Mouse (Mus musculus): ENCODE measurements around the gene Robo2. TPM values are rescaled to one million over a fixed set of nuclear protein-coding genes. Genes with fewer than 3 reads are reported as not detected.

Gene Robo2
- total and polyA plus RNA-seq, 2 experiments from 2014 or later: 1.7 to 10.6 TPM

GRCm38 (mm10) chr16:74306876-74307542 is 104.6 kb downstream of the Robo2 start:
- Histone ChIP-seq H3K4me3 (ENCODE audit: low read depth, low read length) (no peak overlapping the region), H3K4me2 (ENCODE audit: low read depth, low read length) (no peak overlapping the region), H3K9me3 (replicated peaks; ENCODE audit: control insufficient read depth, low read length) (no peaks in the 10 kb centered on the region), H3K27me3 (ENCODE audit: control insufficient read depth, insufficient read depth, low read length) (no peaks in the 10 kb centered on the region), H3K27ac (ENCODE audit: low read depth) (no peak overlapping the region), H3K9ac (replicated peaks; ENCODE audit: low read depth, low read length) (no peak overlapping the region), H3K36me3 (replicated peaks; ENCODE audit: control insufficient read depth, insufficient read depth, low read length) (no peaks in the 10 kb centered on the region), H3K4me1 (ENCODE audit: control insufficient read depth, insufficient read depth) (no peaks in the 10 kb centered on the region)
- no peak for ATAC-seq (ENCODE audit: insufficient read depth, low read depth)
- TF ChIP-seq EP300 (IDR thresholded peaks at IDR 0.05; ENCODE audit: low read depth) (no peak), CTCF (IDR thresholded peaks at IDR 0.05; ENCODE audit: low read depth) (no peak)
- WGBS: 62% methylated on average over 5 of the region's 5 CpGs
- DNase-seq (ENCODE audit: low spot score): no peak

GRCm38 (mm10) chr16:74287878-74288277 is 123.7 kb downstream of the Robo2 start:
- TF ChIP-seq CTCF (IDR thresholded peaks at IDR 0.05; ENCODE audit: low read depth): no peak
- no peak for TF ChIP-seq EP300 (IDR thresholded peaks at IDR 0.05; ENCODE audit: low read depth)
- Histone ChIP-seq H3K4me3 (ENCODE audit: low read depth, low read length) (no peak overlapping the region), H3K9ac (replicated peaks; ENCODE audit: low read depth, low read length) (no peak overlapping the region), H3K4me2 (ENCODE audit: low read depth, low read length) (no peak overlapping the region), H3K27ac (ENCODE audit: low read depth) (no peak overlapping the region), H3K9me3 (replicated peaks; ENCODE audit: control insufficient read depth, low read length) (no peaks in the 10 kb centered on the region), H3K27me3 (ENCODE audit: control insufficient read depth, insufficient read depth, low read length) (no peaks in the 10 kb centered on the region), H3K36me3 (replicated peaks; ENCODE audit: control insufficient read depth, insufficient read depth, low read length) (no peaks in the 10 kb centered on the region), H3K4me1 (ENCODE audit: control insufficient read depth, insufficient read depth) (no peaks in the 10 kb centered on the region)
- no peak for DNase-seq (ENCODE audit: low spot score)
- 78% methylated on average over 8 of the region's 8 CpGs for WGBS
- ATAC-seq (ENCODE audit: insufficient read depth, low read depth): no peak

DNA sequence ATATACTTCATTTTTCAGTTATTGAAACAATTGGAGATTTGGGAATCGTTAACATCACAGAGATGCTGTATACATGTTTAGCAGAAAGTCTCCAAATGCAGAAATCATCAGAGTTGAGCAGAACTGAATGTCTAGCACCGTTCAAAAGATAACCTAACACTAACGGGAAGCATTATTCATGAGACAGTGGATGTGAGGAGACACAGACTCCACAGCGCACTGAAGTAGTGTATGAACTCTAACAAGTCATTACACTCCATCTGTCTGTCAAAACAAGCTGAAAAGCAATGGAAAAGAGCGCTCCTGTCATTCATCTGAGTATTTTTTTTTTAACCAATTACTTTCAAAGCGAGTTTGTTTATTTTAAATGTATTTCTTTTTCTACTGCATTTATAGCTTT is 129.1 kb downstream of the Robo2 start:
- H3K9ac ChIP-seq (replicated peaks; ENCODE audit: low read depth, low read length): no peak overlapping the region
- no peaks in the 10 kb centered on the region for H3K9me3 ChIP-seq (replicated peaks; ENCODE audit: control insufficient read depth, low read length)
- no peak for DNase-seq (ENCODE audit: low spot score)
- WGBS: 61% methylated on average over 6 of the region's 6 CpGs
- no peak overlapping the region for H3K4me2 ChIP-seq (ENCODE audit: low read depth, low read length)
- no peaks in the 10 kb centered on the region for H3K27me3 ChIP-seq (ENCODE audit: control insufficient read depth, insufficient read depth, low read length)
- no peak overlapping the region for H3K4me3 ChIP-seq (ENCODE audit: low read depth, low read length)
- no peaks in the 10 kb centered on the region for H3K36me3 ChIP-seq (replicated peaks; ENCODE audit: control insufficient read depth, insufficient read depth, low read length)
- TF ChIP-seq CTCF (IDR thresholded peaks at IDR 0.05; ENCODE audit: low read depth): no peak
- no peak for TF ChIP-seq EP300 (IDR thresholded peaks at IDR 0.05; ENCODE audit: low read depth)
- ATAC-seq (ENCODE audit: insufficient read depth, low read depth): no peak
- no peak overlapping the region for H3K27ac ChIP-seq (ENCODE audit: low read depth)
- no peaks in the 10 kb centered on the region for H3K4me1 ChIP-seq (ENCODE audit: control insufficient read depth, insufficient read depth)

- no peaks in the 10 kb centered on the region for H3K36me3 ChIP-seq (replicated peaks; ENCODE audit: control insufficient read depth, insufficient read depth, low read length)
- DNase-seq (ENCODE audit: low spot score) (no peak), ATAC-seq (ENCODE audit: insufficient read depth, low read depth) (no peak)
- WGBS: 74% methylated on average over 3 of the region's 3 CpGs
- no peak overlapping the region for H3K9ac ChIP-seq (replicated peaks; ENCODE audit: low read depth, low read length)
- no peaks in the 10 kb centered on the region for H3K4me1 ChIP-seq (ENCODE audit: control insufficient read depth, insufficient read depth)
- no peak overlapping the region for H3K4me3 ChIP-seq (ENCODE audit: low read depth, low read length)
- H3K27ac ChIP-seq (ENCODE audit: low read depth): no peak overlapping the region
- H3K27me3 ChIP-seq (ENCODE audit: control insufficient read depth, insufficient read depth, low read length): no peaks in the 10 kb centered on the region
- TF ChIP-seq EP300 (IDR thresholded peaks at IDR 0.05; ENCODE audit: low read depth): no peak
- TF ChIP-seq CTCF (IDR thresholded peaks at IDR 0.05; ENCODE audit: low read depth): no peak
- H3K4me2 ChIP-seq (ENCODE audit: low read depth, low read length): no peak overlapping the region
- no peaks in the 10 kb centered on the region for H3K9me3 ChIP-seq (replicated peaks; ENCODE audit: control insufficient read depth, low read length)
Observed at GRCm38 (mm10) chr16:74276855-74277573, 134.6 kb downstream of the Robo2 start.

- Histone ChIP-seq H3K27me3 (ENCODE audit: control insufficient read depth, insufficient read depth, low read length) (no peaks in the 10 kb centered on the region), H3K4me1 (ENCODE audit: control insufficient read depth, insufficient read depth) (no peaks in the 10 kb centered on the region), H3K4me2 (ENCODE audit: low read depth, low read length) (no peak overlapping the region), H3K4me3 (ENCODE audit: low read depth, low read length) (no peak overlapping the region), H3K9me3 (replicated peaks; ENCODE audit: control insufficient read depth, low read length) (no peaks in the 10 kb centered on the region), H3K36me3 (replicated peaks; ENCODE audit: control insufficient read depth, insufficient read depth, low read length) (no peaks in the 10 kb centered on the region), H3K9ac (replicated peaks; ENCODE audit: low read depth, low read length) (no peak overlapping the region), H3K27ac (ENCODE audit: low read depth) (no peak overlapping the region)
- DNase-seq (ENCODE audit: low spot score) (no peak), ATAC-seq (ENCODE audit: insufficient read depth, low read depth) (no peak)
- TF ChIP-seq CTCF (IDR thresholded peaks at IDR 0.05; ENCODE audit: low read depth) (no peak), EP300 (IDR thresholded peaks at IDR 0.05; ENCODE audit: low read depth) (no peak)
- WGBS: 75% methylated on average over 1 of the region's 1 CpGs
Observed at GRCm38 (mm10) chr16:74274596-74274995, 137.0 kb downstream of the Robo2 start.

All from heart, postnatal 0 days (tissue).